Mouse (Mus musculus) midbrain, embryonic 15.5 days (tissue): ENCODE data around the gene Lamtor5. TPM values are rescaled to one million over a fixed set of nuclear protein-coding genes. Genes with fewer than 3 reads are reported as not detected.
"Not testable (repeated sequence)": the region's sequence is repeated elsewhere in the genome, so short reads cannot be mapped to it uniquely, and the experiment has no call there.

Experiments
- ATAC-seq: fragments of 200-750 bp; cut with Nextera tagmentation; replicated peaks from 2 replicates; pipeline ENCODE4 v1.8.0; 2017; ENCODE audit warnings: moderate TSS enrichment
- H3K27ac ChIP-seq: fragments of 300-500 bp; sonication (generic); 2 replicates; pipeline ENCODE4 v1.5.1; 2015; ENCODE audit warnings: mild to moderate bottlenecking, inconsistent platforms
- H3K27me3 ChIP-seq: fragments of 300-500 bp; sonication (generic); replicated peaks from 2 replicates; pipeline ENCODE4 v1.6.1; 2015; ENCODE audit warnings: inconsistent platforms
- H3K36me3 ChIP-seq: fragments of 300-500 bp; sonication (generic); replicated peaks from 2 replicates; pipeline ENCODE4 v1.6.1; 2015; ENCODE audit warnings: inconsistent platforms
- H3K4me1 ChIP-seq: fragments of 300-500 bp; sonication (generic); 2 replicates; pipeline ENCODE4 v1.6.1; 2015; ENCODE audit warnings: inconsistent platforms
- H3K4me2 ChIP-seq: fragments of 300-500 bp; sonication (generic); 2 replicates; pipeline ENCODE4 v1.6.1; 2015; ENCODE audit warnings: inconsistent platforms, mild to moderate bottlenecking, moderate library complexity
- H3K4me3 ChIP-seq: fragments of 300-500 bp; sonication (generic); 2 replicates; pipeline ENCODE4 v1.5.1; 2015; ENCODE audit warnings: mild to moderate bottlenecking, inconsistent platforms
- H3K9ac ChIP-seq: fragments of 300-500 bp; sonication (generic); 2 replicates; pipeline ENCODE4 v1.6.1; 2015; ENCODE audit warnings: mild to moderate bottlenecking, inconsistent platforms
- H3K9me3 ChIP-seq: fragments of 300-500 bp; sonication (generic); 2 replicates; pipeline ENCODE4 v1.6.1; 2016; ENCODE audit warnings: inconsistent platforms
- WGBS: fragments of 180-500 bp; shearing (Covaris S2); methylation state at CpG from one replicate; pipeline ENCODE4 v1.1.7; 2015; ENCODE audit warnings: mixed read lengths; 5-methylcytosine and 5-hydroxymethylcytosine counted together
- polyA plus RNA-seq: library from polyadenylated mRNA; unstranded; fragments of >200 nt; fragmentation: Nextera tagmentation; extraction: Ambion mirVana; gene quantifications from 2 replicates; pipeline ENCODE4 v1.2.1, GENCODE M21; 2015

Lamtor5 gene
- polyA plus RNA-seq, 1 experiment from 2014 or later, result 177 TPM

DNA sequence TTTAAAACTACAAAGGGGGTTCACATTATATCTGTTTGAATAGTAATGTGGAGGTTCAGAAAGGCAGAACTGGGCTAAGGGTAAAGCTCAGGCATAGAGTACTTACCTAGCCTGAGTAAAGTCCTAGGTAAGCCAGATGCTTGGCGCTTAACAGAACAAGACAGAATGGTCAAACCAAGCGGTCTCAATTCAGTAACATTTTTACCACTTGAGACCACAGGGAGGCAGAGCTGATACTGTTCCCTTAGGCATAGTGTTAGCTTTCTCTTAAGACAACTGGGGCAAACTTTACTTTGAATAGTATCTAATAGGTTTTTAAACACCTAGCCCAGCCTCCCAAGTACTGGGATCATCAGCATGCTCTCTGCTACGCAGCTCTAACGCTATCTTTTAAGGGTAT lies 2.7 kb upstream of the Lamtor5 start:
- Histone ChIP-seq H3K9me3 (no peaks in the 10 kb centered on the region), H3K27ac (no peak overlapping the region), H3K9ac (no peak overlapping the region), H3K4me3 (no peak overlapping the region), H3K4me2 (no peak overlapping the region), H3K27me3 (no peaks in the 10 kb centered on the region), H3K4me1 (peaks cover 11% of the 10 kb centered on the region), H3K36me3 (no peaks in the 10 kb centered on the region)
- no peak for ATAC-seq
- 61% methylated on average over 4 of the region's 4 CpGs for WGBS

DNA sequence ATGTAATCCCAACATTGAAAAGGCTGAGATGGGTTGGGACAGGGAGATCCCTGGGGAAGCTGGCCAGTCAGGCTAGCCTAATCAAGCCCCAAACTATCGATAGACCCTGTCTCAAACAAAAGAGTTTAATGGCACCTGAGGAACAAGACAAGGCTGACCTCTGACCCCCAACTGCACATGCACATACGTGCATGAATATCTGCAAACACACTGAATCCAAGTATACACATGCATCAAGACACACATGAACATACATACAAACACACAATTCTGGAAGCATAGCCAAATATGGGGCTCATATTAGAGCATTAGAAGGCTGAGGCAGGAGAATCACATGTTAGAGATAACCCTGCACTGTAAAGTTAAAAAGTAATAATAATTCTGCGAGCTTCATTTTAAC lies 2.0 kb upstream of the Lamtor5 start:
- Histone ChIP-seq H3K9me3 (no peaks in the 10 kb centered on the region), H3K27ac (no peak overlapping the region), H3K4me3 (no peak overlapping the region), H3K4me1 (peaks cover 11% of the 10 kb centered on the region), H3K27me3 (no peaks in the 10 kb centered on the region), H3K36me3 (no peaks in the 10 kb centered on the region), H3K4me2 (no peak overlapping the region), H3K9ac (no peak overlapping the region)
- ATAC-seq, result no peak
- 91% methylated on average over 3 of the region's 3 CpGs for WGBS

DNA sequence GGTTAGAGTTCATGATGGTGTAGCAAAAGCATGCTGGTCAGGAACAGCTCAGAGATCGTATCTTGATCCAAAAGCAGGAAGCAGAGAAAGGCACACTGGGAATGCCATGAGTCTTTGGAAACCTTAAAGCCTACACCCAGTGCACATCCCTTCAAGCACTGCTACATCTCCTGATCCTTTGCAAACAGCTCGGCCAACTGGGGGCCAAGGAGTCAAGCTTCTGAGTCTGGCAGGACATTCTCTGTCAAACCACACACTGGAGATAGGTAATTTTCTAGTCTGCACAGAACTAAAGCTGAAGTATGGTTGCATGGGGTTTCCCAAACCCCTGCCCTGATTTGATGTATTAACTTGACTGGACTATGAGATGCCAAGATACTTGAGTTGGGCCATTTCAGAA lies 7.5 kb downstream of the Lamtor5 start:
- WGBS, result 85% methylated on average over 2 of the region's 2 CpGs
- Histone ChIP-seq H3K27me3 (no peaks in the 10 kb centered on the region), H3K4me1 (no peaks in the 10 kb centered on the region), H3K9me3 (no peaks in the 10 kb centered on the region), H3K4me3 (no peak overlapping the region), H3K9ac (no peak overlapping the region), H3K4me2 (no peak overlapping the region), H3K27ac (no peak overlapping the region), H3K36me3 (peaks cover 8% of the 10 kb centered on the region; the same call in 1 of the 2 replicates)
- no peak for ATAC-seq

DNA sequence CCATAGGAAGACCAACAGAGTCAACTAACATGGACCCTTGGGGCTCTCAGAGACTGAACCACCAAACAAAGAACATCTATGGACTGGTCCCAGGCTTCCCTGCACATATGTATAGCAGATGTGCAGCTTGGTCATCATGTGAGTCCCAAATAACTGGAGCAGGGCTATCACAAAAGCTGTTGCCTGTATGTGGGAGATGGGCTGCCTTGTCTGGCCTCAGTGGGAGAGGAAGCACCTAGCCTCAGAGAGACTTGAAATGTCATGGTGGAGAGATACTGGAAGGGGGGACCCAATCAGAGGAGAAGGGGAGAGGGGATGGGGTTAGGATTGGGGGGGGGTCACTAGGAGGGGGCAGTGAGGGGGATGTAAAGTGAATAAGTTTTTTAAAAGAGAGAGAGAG lies 8.7 kb downstream of the Lamtor5 start:
- Histone ChIP-seq H3K4me3 (no peak overlapping the region), H3K27me3 (no peaks in the 10 kb centered on the region), H3K27ac (no peak overlapping the region), H3K4me2 (no peak overlapping the region), H3K4me1 (no peaks in the 10 kb centered on the region), H3K9me3 (no peaks in the 10 kb centered on the region), H3K36me3 (peaks cover 5% of the 10 kb centered on the region; the same call in 1 of the 2 replicates), H3K9ac (no peak overlapping the region)
- ATAC-seq, result no peak

DNA sequence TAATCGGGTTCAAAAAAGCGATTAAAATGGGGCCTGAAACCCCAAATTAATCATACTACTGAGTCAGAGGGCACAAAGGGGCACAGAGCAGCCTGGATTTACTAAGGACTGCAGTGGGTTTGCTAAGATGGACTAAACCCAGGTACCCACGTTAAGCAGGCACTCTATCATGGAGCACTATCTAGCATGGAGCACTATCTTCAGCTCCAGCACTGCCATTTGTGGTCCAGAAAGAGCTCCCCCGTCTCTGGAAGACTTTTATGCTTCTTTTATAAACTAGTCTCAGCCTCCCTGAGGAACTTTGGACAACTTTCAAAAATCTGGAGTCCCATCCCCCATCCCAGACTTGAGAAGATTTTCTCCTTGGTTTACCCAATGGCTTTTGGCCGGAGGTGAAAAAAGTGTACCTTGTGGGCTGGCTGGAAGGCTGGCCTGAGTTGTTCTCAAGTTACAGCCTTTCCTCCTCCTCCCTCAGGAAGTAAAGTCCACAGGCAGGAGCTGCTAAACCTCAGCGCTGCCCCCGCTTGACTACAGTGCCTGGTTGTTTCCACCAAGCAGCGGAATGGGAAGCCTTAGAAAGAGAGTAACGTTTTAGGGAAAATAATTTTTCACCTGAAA lies 12.2 kb downstream of the Lamtor5 start, which contains the start of gene Slc16a4:
Slc16a4 (plus strand) TSS at position 467 of the 618 bp plus-strand sequence.
- Histone ChIP-seq H3K4me3 (no peak within 1 kb of the TSS), H3K4me1 (no peaks in the 10 kb centered on the region), H3K9me3 (no peaks in the 10 kb centered on the region), H3K27ac (no peak within 1 kb of the TSS), H3K9ac (no peak within 1 kb of the TSS), H3K36me3 (no peaks in the 10 kb centered on the region), H3K27me3 (no peaks in the 10 kb centered on the region), H3K4me2 (no peak within 1 kb of the TSS)
- ATAC-seq, result no peak
- 32% methylated on average over 9 of the region's 9 CpGs for WGBS

DNA sequence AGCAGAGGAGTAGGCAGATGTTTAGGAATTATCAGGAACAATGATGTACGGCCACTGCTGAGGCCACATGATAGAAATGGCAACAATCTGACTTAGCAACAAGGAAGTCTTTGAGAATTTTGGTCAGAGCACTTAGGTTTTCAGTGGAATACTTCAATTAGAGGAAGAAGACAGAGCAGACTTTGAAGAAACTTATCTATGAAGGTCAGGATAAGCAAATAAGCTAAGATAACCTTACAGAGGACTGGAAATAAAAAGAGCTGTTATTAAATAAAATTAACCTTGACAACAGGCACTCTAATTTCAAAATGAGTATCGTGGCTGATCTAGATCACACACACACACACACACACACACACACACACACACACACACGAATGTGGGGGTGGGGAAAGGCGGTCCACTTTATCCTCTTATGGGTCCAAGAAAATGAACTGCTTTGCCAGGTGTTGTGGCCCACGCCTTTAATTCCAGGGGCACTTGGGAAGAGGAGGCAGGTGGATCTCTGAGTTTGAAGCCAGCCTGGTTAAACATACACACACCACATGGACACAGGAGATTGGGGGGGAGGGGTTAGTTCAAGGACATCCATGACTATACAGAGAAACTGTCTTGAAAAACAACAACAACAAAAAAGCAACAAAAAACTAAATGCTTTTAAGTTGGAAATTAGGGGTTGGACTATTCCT lies 17.2 kb downstream of the Lamtor5 start:
- no peak overlapping the region for H3K4me3 ChIP-seq
- H3K27me3 ChIP-seq, result no peaks in the 10 kb centered on the region
- no peaks in the 10 kb centered on the region for H3K4me1 ChIP-seq
- no peak overlapping the region for H3K27ac ChIP-seq
- no peaks in the 10 kb centered on the region for H3K36me3 ChIP-seq
- no peak overlapping the region for H3K4me2 ChIP-seq
- no peaks in the 10 kb centered on the region for H3K9me3 ChIP-seq
- 90% methylated on average over 5 of the region's 5 CpGs for WGBS
- H3K9ac ChIP-seq, result no peak overlapping the region
- ATAC-seq, result no peak

DNA sequence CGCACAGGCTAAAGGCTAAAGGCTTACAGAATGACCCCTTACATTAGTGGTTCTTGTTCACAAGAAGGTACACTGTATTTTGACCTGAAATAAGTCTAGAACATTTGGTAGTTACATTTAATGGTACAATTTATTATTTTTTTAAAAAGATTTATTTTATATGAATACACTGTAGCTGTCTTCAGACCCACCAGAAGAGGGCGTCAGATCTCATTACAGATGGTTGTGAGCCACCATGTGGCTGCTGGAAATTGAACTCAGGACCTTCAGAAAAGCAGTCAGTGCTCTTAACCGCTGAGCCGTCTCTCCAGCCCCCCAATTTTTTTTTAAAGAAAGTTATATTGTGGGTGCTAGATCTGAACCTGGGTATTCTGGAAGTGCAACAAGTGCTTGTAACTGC lies 18.3 kb downstream of the Lamtor5 start:
- H3K4me2 ChIP-seq, H3K9ac ChIP-seq, H3K9me3 ChIP-seq, H3K27me3 ChIP-seq, H3K27ac ChIP-seq, ATAC-seq, H3K36me3 ChIP-seq, H3K4me3 ChIP-seq, H3K4me1 ChIP-seq: not testable (repeated sequence)
- WGBS, result 72% methylated on average over 4 of the region's 4 CpGs

DNA sequence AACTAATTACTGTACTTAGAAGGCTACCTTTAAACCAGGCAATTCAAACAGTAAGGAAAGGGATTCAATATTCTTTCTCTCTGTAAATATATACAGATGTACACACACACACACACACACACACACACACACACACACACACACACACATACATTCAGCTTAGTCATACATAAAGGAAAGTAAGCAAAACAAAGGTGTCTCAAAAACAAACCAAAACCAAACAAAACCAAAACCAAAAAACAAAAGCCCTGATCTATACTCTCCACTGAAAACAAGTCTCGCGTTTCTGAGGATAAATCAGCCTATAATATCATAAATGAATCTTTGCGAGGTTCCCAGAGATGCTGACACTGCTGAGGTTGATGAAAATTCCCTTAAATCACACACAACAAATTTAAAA lies 38.7 kb downstream of the Lamtor5 start:
- Histone ChIP-seq H3K4me3 (no peak overlapping the region), H3K27ac (no peak overlapping the region)
- 97% methylated on average over 3 of the region's 3 CpGs for WGBS

DNA sequence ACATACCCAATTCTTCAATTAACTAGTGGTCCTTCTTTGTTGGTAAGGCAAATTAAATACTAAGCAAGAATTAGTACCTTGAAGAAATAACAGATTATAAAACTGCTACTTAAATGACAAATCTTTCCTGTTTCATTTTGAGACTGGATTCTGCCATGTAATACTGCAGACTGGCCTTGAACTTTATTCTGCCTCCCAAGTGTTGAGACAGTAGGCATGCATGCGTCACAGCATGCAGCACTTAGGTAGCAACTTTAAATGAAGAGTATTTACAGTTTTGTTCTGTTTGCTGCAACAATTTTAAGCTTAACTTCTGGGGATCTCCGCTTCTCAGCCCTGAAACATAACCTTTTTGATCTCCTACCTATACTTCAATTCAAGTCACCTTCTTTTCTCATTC lies 42.5 kb downstream of the Lamtor5 start:
- peaks cover 46% of the 10 kb centered on the region for H3K4me1 ChIP-seq
- H3K4me3 ChIP-seq, result no peak overlapping the region
- no peaks in the 10 kb centered on the region for H3K27me3 ChIP-seq
- H3K36me3 ChIP-seq, result no peaks in the 10 kb centered on the region
- no peaks in the 10 kb centered on the region for H3K9me3 ChIP-seq
- H3K9ac ChIP-seq, result no peak overlapping the region
- no peak for ATAC-seq
- H3K27ac ChIP-seq, result no peak overlapping the region
- no peak overlapping the region for H3K4me2 ChIP-seq
- WGBS, result 95% methylated on average over 2 of the region's 2 CpGs

More for the DNA sequence above, 38.7 kb downstream of the Lamtor5 start:
- Histone ChIP-seq H3K36me3 (no peaks in the 10 kb centered on the region), H3K27me3 (no peaks in the 10 kb centered on the region), H3K4me1 (peaks cover 14% of the 10 kb centered on the region), H3K9ac (no peak overlapping the region), H3K4me2 (no peak overlapping the region), H3K9me3 (no peaks in the 10 kb centered on the region)
- ATAC-seq, result no peak

DNA sequence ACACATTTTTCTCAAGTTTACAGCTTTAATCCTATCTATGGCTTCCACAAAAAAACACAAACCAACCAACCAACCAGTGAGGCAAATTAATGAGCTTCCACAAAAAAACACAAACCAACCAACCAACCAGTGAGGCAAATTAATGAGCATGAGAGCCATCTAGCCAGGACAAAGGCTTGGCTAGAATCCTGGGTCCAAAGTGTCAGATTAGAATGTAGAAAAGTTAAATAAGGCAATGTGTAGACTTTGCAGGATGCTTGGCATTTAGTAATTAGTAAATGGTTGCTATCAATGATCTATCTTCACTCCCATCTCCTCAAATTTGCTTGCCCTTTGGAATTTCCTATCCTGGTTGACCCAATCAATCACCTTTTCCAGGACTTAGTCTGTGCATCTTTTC lies 43.1 kb downstream of the Lamtor5 start:
- H3K4me1 ChIP-seq, result peaks cover 47% of the 10 kb centered on the region
- no peak for ATAC-seq
- H3K36me3 ChIP-seq, result no peaks in the 10 kb centered on the region
- no peak overlapping the region for H3K4me2 ChIP-seq
- no peak overlapping the region for H3K4me3 ChIP-seq
- H3K9me3 ChIP-seq, result no peaks in the 10 kb centered on the region
- no peak overlapping the region for H3K9ac ChIP-seq
- no peaks in the 10 kb centered on the region for H3K27me3 ChIP-seq
- no peak overlapping the region for H3K27ac ChIP-seq

DNA sequence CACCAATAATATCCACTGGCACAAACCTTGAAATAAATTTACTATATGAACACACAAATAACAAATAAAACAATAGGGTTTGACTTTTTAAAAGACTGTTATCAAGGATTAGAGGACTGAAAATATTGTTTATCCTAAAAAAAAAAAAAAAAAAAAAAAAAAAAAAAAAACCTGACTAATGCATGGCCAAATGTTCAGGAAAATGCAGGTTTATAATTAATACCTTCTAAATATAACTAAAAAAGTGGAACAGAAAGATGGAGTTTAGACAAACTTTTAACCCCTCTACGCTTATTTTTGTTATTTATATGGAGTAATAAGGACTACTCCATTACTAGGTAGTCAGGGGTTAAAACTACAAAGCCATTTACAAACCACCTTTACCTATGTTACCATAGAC lies 47.8 kb downstream of the Lamtor5 start:
- H3K36me3 ChIP-seq, result 0 out of 2 replicates have a peak, but pooled peaks cover 4% of the 10 kb centered on the region
- H3K4me2 ChIP-seq, result no peak overlapping the region
- H3K4me1 ChIP-seq, result peaks cover 62% of the 10 kb centered on the region
- no peak overlapping the region for H3K27ac ChIP-seq
- no peak overlapping the region for H3K9ac ChIP-seq
- 95% methylated on average over 1 of the region's 1 CpGs for WGBS
- no peaks in the 10 kb centered on the region for H3K9me3 ChIP-seq
- no peak overlapping the region for H3K4me3 ChIP-seq
- no peak for ATAC-seq
- H3K27me3 ChIP-seq, result no peaks in the 10 kb centered on the region

DNA sequence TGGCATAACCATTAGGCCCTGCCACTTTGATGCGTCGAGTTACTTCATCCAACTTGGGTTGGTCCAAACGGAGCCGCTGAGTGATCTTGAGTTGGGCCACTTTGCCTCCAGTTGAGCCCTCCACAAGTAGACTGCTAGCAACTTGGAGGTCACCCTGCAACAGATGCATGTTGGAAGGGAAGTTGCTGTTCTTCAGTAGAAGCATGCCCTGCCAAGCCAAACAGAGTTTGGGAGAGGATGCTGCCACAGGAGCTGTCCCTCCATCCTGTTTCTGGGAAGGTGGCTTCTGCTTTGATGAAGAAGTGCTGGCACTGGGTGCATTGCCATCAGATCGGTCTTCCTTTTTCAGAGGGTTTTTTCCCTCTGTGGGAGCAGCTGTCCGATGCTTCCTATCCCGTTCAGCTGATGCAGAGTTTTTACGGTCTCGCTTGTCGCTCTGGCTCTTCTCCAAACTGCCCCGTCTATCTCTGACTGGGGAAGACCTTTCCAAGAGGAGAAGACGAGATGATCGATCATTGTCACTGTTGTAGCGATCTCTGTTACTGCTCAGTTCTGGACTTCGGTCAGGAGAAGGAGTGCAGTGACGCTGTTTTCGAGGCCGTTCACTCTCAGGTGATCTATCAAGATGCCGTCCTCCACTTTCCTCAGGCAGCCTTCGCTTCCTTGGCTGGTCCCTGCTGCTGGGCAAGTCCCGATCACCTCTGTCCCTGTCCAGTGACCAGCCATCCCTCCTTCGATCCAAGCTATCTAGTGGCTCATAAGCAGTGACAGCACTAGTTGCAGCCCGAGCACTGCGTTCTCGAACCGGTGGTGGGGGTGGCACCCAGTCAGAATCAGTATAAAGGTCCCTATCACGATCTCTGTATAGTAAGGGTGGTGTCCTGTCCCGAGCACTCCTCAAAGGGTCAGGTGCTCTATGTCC lies 52.1 kb downstream of the Lamtor5 start:
- peak overlapping the region; percentile 82 for H3K4me2 ChIP-seq
- H3K36me3 ChIP-seq, result 0 out of 2 replicates have a peak, but pooled peaks cover 4% of the 10 kb centered on the region
- no peak for ATAC-seq
- H3K9me3 ChIP-seq, result no peaks in the 10 kb centered on the region
- no peaks in the 10 kb centered on the region for H3K27me3 ChIP-seq
- no peak overlapping the region for H3K27ac ChIP-seq
- no peak overlapping the region for H3K9ac ChIP-seq
- H3K4me1 ChIP-seq, result peaks cover 42% of the 10 kb centered on the region
- H3K4me3 ChIP-seq, result peak overlapping the region; percentile 78
- 81% methylated on average over 28 of the region's 28 CpGs for WGBS
